ENCODE assay signal across 13 mouse cellular contexts in genomic region chr11:63465941-63466340, GRCm38 (mm10).
"Had no signal": no experiment of that assay in that cellular context is flagged by ENCODE, and none has a peak within 500 bp of the region (broad histone marks: within the 10 kb centered on the region; RNA-seq: fewer than 3 reads in every experiment).

No protein-coding gene starts in this region.

- DNase-seq: lung, adult 18-20 months; lung, embryonic 14.5 days; lung, postnatal 10 days; lung, postnatal 4 days; midbrain, embryonic 14.5 days; retina, postnatal 1 day; right cerebral cortex, adult 18-20 months; right cerebral cortex, postnatal 25 days; right cerebral cortex, postnatal 4 days; spleen, adult 18-20 months; thymus, adult 18-20 months; thymus, postnatal 14 days; thymus, postnatal 36 days had no signal
